Mouse (Mus musculus) midbrain, postnatal 0 days (tissue): ENCODE measurements around the gene Sirt1. TPM values are rescaled to one million over a fixed set of nuclear protein-coding genes. Genes with fewer than 3 reads are reported as not detected.

Source experiments
- ATAC-seq: fragments of 200-750 bp; cut with Nextera tagmentation; 2 replicates; pipeline ENCODE4 v1.8.0; 2017; ENCODE audit warnings: moderate number of reproducible peaks, mild to moderate bottlenecking, moderate TSS enrichment, moderate library complexity; ENCODE audit not compliant: low FRiP score
- DNase-seq: peaks from one replicate; pipeline ENCODE4 v3.0.0-alpha.2; 2015; ENCODE audit warnings: low spot score
- H3K27ac ChIP-seq: fragments of 300-500 bp; sonication (generic); 2 replicates; pipeline ENCODE4 v1.5.1; 2014; ENCODE audit warnings: low read depth, mild to moderate bottlenecking, low read length, mixed read lengths
- H3K27me3 ChIP-seq: fragments of 300-500 bp; sonication (generic); 2 replicates; pipeline ENCODE4 v1.6.1; 2014; ENCODE audit warnings: low read length, control low read depth, mixed read lengths; ENCODE audit not compliant: insufficient read depth
- H3K36me3 ChIP-seq: fragments of 300-500 bp; sonication (generic); 2 replicates; pipeline ENCODE4 v1.6.1; 2014; ENCODE audit warnings: low read length, control low read depth, mixed read lengths; ENCODE audit not compliant: insufficient read depth
- H3K4me1 ChIP-seq: fragments of 300-500 bp; sonication (generic); 2 replicates; pipeline ENCODE4 v1.6.1; 2014; ENCODE audit warnings: mild to moderate bottlenecking, control low read depth, antibody characterized with exemption, low read length, mixed read lengths; ENCODE audit not compliant: insufficient read depth
- H3K4me2 ChIP-seq: fragments of 300-500 bp; sonication (generic); 2 replicates; pipeline ENCODE4 v1.6.1; 2014; ENCODE audit warnings: low read depth, mild to moderate bottlenecking, low read length, mixed read lengths; ENCODE audit not compliant: poor library complexity, severe bottlenecking
- H3K4me3 ChIP-seq: fragments of 300-500 bp; sonication (generic); 2 replicates; pipeline ENCODE4 v1.5.1; 2014; ENCODE audit warnings: low read depth, mild to moderate bottlenecking, low read length, moderate library complexity
- H3K9ac ChIP-seq: fragments of 300-500 bp; sonication (generic); replicated peaks from 2 replicates; pipeline ENCODE4 v1.6.1; 2014; ENCODE audit warnings: mild to moderate bottlenecking, low read length, moderate library complexity, mixed read lengths; ENCODE audit not compliant: poor library complexity, severe bottlenecking
- H3K9me3 ChIP-seq: fragments of 300-500 bp; sonication (generic); 2 replicates; pipeline ENCODE4 v1.6.1; 2016; ENCODE audit warnings: low read length, control low read depth
- CTCF ChIP-seq: IDR thresholded peaks from 2 replicates; pipeline ENCODE4 v1.5.1; 2016; ENCODE audit warnings: antibody characterized with exemption, mild to moderate bottlenecking
- WGBS: fragments of 180-500 bp; shearing (Covaris S2); extraction: QIAGEN DNeasy Blood & Tissue Kit; methylation state at CpG from one replicate; pipeline ENCODE4 v1.1.7; 2014; 5-methylcytosine and 5-hydroxymethylcytosine counted together
- polyA plus RNA-seq: library from polyadenylated mRNA; unstranded; fragments of >200 nt; fragmentation: Nextera tagmentation; extraction: Ambion mirVana; gene quantifications from 2 replicates; pipeline ENCODE4 v1.2.1, GENCODE M21; 2015
- total RNA-seq: library from RNA; depleted of rRNA; stranded (reverse); fragments of >200 nt; gene quantifications from 2 replicates; pipeline ENCODE4 v1.2.3, GENCODE M21; 2014

Gene Sirt1
- total and polyA plus RNA-seq, 2 experiments from 2014 or later = 3.5 to 23.3 TPM

GRCm38 (mm10) chr10:63382372-63383279 is 1.1 kb upstream of the Sirt1 start, which contains the start of gene Dnajc12:
Dnajc12 (plus strand) TSS chr10:63382443.
- peak; percentile 92 for ATAC-seq
- peak within 1 kb of the TSS; percentile 54 for H3K9ac ChIP-seq
- under 1% methylated on average over 28 of the region's 28 CpGs for WGBS

DNA sequence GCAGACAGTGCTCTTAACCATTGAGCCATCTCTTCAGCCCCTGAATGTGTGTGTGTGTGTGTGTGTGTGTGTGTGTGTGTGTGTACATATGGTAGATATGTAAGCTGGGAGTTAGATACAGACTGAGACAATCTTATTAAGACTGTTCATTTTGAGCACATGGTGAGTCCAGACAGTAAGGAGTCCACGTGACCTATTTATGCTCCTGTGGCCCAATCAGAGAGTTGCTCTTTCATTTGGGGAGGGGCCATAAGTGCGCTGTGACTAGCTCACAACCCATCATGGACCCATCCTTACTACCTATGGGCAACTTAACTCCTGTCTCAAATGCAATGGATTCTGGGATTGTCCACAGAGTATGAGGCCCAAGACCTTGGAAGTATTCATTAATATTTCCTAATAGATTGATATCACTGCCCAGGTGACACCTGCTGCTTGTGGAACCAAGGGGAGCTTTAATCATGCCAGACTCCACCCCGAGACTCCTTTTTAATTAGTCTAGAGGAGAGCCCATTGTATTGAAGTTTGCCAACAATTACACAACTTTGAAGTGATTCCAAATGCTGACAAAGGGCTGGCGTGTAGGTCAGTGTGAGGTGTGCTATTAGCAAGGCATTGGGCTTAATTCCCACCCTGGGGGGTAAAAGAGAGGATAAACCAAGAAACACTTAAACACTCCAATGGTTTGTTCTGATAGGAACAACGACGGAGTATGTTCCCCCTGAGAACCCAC is 2.4 kb downstream of the Sirt1 start:
- Histone ChIP-seq H3K4me3 (no peak overlapping the region), H3K9ac (no peak overlapping the region), H3K4me1 (peaks cover 6% of the 10 kb centered on the region; the same call in 1 of the 2 replicates), H3K36me3 (no peaks in the 10 kb centered on the region), H3K27me3 (no peaks in the 10 kb centered on the region), H3K4me2 (no peak overlapping the region), H3K27ac (no peak overlapping the region), H3K9me3 (no peaks in the 10 kb centered on the region)
- no peak for TF ChIP-seq CTCF
- DNase-seq (no peak), ATAC-seq (no peak)
- 67% methylated on average over 6 of the region's 6 CpGs for WGBS

More at GRCm38 (mm10) chr10:63382372-63383279, 1.1 kb upstream of the Sirt1 start, which contains the start of gene Dnajc12:
- peaks cover 6% of the 10 kb centered on the region; the same call in 1 of the 2 replicates for H3K4me1 ChIP-seq
- H3K4me3 ChIP-seq = peak within 1 kb of the TSS; percentile 51
- H3K36me3 ChIP-seq = no peaks in the 10 kb centered on the region
- H3K27me3 ChIP-seq = no peaks in the 10 kb centered on the region
- peak; percentile 89 for TF ChIP-seq CTCF
- H3K27ac ChIP-seq = peak within 1 kb of the TSS; percentile 64
- no peaks in the 10 kb centered on the region for H3K9me3 ChIP-seq
- H3K4me2 ChIP-seq = peak within 1 kb of the TSS; percentile 75
- peak; percentile 99 for DNase-seq

GRCm38 (mm10) chr10:63377468-63377867 is 4.0 kb downstream of the Sirt1 start:
- Histone ChIP-seq H3K27me3 (no peaks in the 10 kb centered on the region), H3K4me3 (no peak overlapping the region), H3K4me2 (no peak overlapping the region), H3K4me1 (peaks cover 6% of the 10 kb centered on the region; the same call in 1 of the 2 replicates), H3K9me3 (no peaks in the 10 kb centered on the region), H3K9ac (no peak overlapping the region), H3K36me3 (no peaks in the 10 kb centered on the region), H3K27ac (no peak overlapping the region)
- DNase-seq (peak; percentile 84), ATAC-seq (0 out of 2 replicates have a peak, but pooled peaks have one; percentile 38)
- TF ChIP-seq CTCF = peak; percentile 91
- WGBS = 18% methylated on average over 9 of the region's 9 CpGs

GRCm38 (mm10) chr10:63376303-63376702 is 5.2 kb downstream of the Sirt1 start:
- Histone ChIP-seq H3K4me3 (no peak overlapping the region), H3K9me3 (no peaks in the 10 kb centered on the region), H3K36me3 (no peaks in the 10 kb centered on the region), H3K9ac (no peak overlapping the region), H3K4me2 (no peak overlapping the region), H3K27me3 (no peaks in the 10 kb centered on the region), H3K4me1 (no peaks in the 10 kb centered on the region), H3K27ac (no peak overlapping the region)
- TF ChIP-seq CTCF = no peak
- no peak for DNase-seq
- no peak for ATAC-seq
- 88% methylated on average over 5 of the region's 5 CpGs for WGBS

GRCm38 (mm10) chr10:63368041-63368440 is 13.5 kb downstream of the Sirt1 start:
- no peak overlapping the region for H3K4me3 ChIP-seq
- no peaks in the 10 kb centered on the region for H3K27me3 ChIP-seq
- ATAC-seq (no peak), DNase-seq (no peak)
- no peaks in the 10 kb centered on the region for H3K9me3 ChIP-seq
- no peak for TF ChIP-seq CTCF
- H3K36me3 ChIP-seq = no peaks in the 10 kb centered on the region
- 84% methylated on average over 3 of the region's 3 CpGs for WGBS
- H3K4me2 ChIP-seq = no peak overlapping the region
- H3K4me1 ChIP-seq = no peaks in the 10 kb centered on the region
- no peak overlapping the region for H3K9ac ChIP-seq
- H3K27ac ChIP-seq = no peak overlapping the region
